Mouse (Mus musculus): Measurements from ENCODE around the gene Ear14.
"Not testable (repeated sequence)": the region's sequence is repeated elsewhere in the genome, so short reads cannot be mapped to it uniquely, and the experiment has no call there.

DNA sequence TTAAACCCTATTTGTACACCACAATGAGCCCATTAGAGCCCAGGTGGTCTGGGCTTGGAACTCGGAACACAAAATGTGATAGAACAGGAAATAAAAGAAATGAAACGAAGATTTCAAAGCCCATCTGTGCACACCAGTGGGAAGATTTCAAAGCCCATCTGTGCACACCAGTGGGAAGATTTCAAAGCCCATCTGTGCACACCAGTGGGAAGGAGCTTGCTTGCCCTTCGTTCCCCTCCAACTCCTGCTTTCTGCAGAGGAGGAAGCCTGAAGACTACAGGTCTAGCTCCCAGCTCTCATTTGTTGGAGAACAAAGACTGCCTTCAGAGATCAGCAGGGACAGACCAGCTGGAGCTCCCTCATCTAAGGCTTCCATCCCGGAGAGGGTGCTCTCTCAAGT, 30.2 kb upstream of the Ear14 start:
- TF ChIP-seq POLR2A, CTCF (IDR thresholded peaks at IDR 0.05; ENCODE audit: extremely low read depth, insufficient read depth, low read length): not testable (repeated sequence)
